Mouse (Mus musculus): ENCODE data around the gene Hoxd3. TPM values are rescaled to one million over a fixed set of nuclear protein-coding genes. Genes with fewer than 3 reads are reported as not detected.

The Hoxd3 gene
- polyA plus RNA-seq, 1 experiment from 2014 or later: 82.5 TPM

DNA sequence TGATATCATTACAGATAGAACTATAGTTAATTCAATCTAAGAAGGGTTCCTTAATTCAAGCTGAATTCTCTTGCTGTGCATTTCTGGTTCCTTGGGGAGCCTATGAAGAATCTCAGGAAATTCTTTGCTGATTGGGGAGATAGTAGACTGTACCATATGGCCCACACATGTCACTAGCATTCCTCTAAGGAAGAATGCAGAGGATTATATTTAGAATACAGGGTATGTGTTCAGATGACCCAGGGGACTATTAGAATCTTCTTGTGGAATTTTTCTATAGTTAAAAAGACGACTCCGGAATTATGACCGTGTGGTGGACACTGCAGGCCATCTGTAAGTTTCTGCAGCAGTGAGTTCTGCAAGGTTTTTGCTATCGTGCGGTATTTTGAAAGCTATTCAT is 69.7 kb downstream of the Hoxd3 start:
- no peak for ATAC-seq (ENCODE audit: low FRiP score)
- no peaks in the 10 kb centered on the region for H3K27me3 ChIP-seq
- WGBS: 81% methylated on average over 5 of the region's 5 CpGs
- no peaks in the 10 kb centered on the region for H3K36me3 ChIP-seq
- H3K27ac ChIP-seq: no peak overlapping the region
- H3K9me3 ChIP-seq: no peaks in the 10 kb centered on the region
- no peak overlapping the region for H3K9ac ChIP-seq
- no peak overlapping the region for H3K4me2 ChIP-seq
- no peaks in the 10 kb centered on the region for H3K4me1 ChIP-seq (replicated peaks)
- H3K4me3 ChIP-seq: no peak overlapping the region

GRCm38 (mm10) chr2:74795531-74795930 is 83.8 kb downstream of the Hoxd3 start:
- Histone ChIP-seq H3K4me2 (no peak overlapping the region), H3K27me3 (no peaks in the 10 kb centered on the region), H3K9me3 (no peaks in the 10 kb centered on the region), H3K9ac (no peak overlapping the region), H3K4me3 (no peak overlapping the region), H3K36me3 (no peaks in the 10 kb centered on the region), H3K4me1 (replicated peaks) (no peaks in the 10 kb centered on the region), H3K27ac (no peak overlapping the region)
- 62% methylated on average over 7 of the region's 7 CpGs for WGBS
- ATAC-seq (ENCODE audit: low FRiP score): no peak

MicroRNAs encoded within 50 kb of the gene (microRNA counts, 519-probe panel; counts per million panel counts)
- microRNA mmu-miR-10b: 4,701 counts per million, percentile 79 among the panel's probes with 10 or more counts

Small RNA genes within 50 kb of the gene (microRNA-seq; reads per million reads assigned to microRNA genes)
- gene Gm44463 (not detected), gene Mir10b (42,102 reads per million, percentile 99 among the genes with 10 or more reads in this experiment)

Other genes with a start within 250 kb of the Hoxd3 start
- 55.8 TPM in 2 replicates for gene Lnpk, start 132.5 kb upstream of the Hoxd3 start, polyA plus RNA-seq (2015; fragmentation: Nextera tagmentation; extraction: Ambion mirVana)
- gene Evx2, start 52.4 kb upstream of the Hoxd3 start, polyA plus RNA-seq (2015; fragmentation: Nextera tagmentation; extraction: Ambion mirVana): 1.3 and 1.6 TPM in 2 replicates
- gene Hoxd13, start 43.6 kb upstream of the Hoxd3 start, polyA plus RNA-seq (2015; fragmentation: Nextera tagmentation; extraction: Ambion mirVana): 0.16 TPM in 1 of 2 replicates, not detected in the other
- not detected in 2 replicates for gene Hoxd12, start 36.9 kb upstream of the Hoxd3 start, polyA plus RNA-seq (2015; fragmentation: Nextera tagmentation; extraction: Ambion mirVana)
- not detected in 2 replicates for gene Hoxd11, start 32.4 kb upstream of the Hoxd3 start, polyA plus RNA-seq (2015; fragmentation: Nextera tagmentation; extraction: Ambion mirVana)
- not detected in 2 replicates for gene Hoxd10, start 20.0 kb upstream of the Hoxd3 start, polyA plus RNA-seq (2015; fragmentation: Nextera tagmentation; extraction: Ambion mirVana)
- not detected in 2 replicates for gene Hoxd9, start 14.2 kb upstream of the Hoxd3 start, polyA plus RNA-seq (2015; fragmentation: Nextera tagmentation; extraction: Ambion mirVana)
- 0.79 and 1.5 TPM in 2 replicates for gene Hoxd8, start 7.3 kb upstream of the Hoxd3 start, polyA plus RNA-seq (2015; fragmentation: Nextera tagmentation; extraction: Ambion mirVana)
- 4.1 and 4.2 TPM in 2 replicates for gene Hoxd4, start within 50 bp of the Hoxd3 start, polyA plus RNA-seq (2015; fragmentation: Nextera tagmentation; extraction: Ambion mirVana)
- 1.3 and 1.5 TPM in 2 replicates for gene Gm28230, start 14.8 kb downstream of the Hoxd3 start, polyA plus RNA-seq (2015; fragmentation: Nextera tagmentation; extraction: Ambion mirVana)
- gene Hoxd1, start 51.1 kb downstream of the Hoxd3 start, polyA plus RNA-seq (2015; fragmentation: Nextera tagmentation; extraction: Ambion mirVana): 1.6 and 2.5 TPM in 2 replicates
- gene Mtx2, start 113.9 kb downstream of the Hoxd3 start, polyA plus RNA-seq (2015; fragmentation: Nextera tagmentation; extraction: Ambion mirVana): 151 and 158 TPM in 2 replicates